Mouse (Mus musculus) heart, postnatal 0 days (tissue): ENCODE data around the gene 4931414P19Rik. TPM values are rescaled to one million over a fixed set of nuclear protein-coding genes. Genes with fewer than 3 reads are reported as not detected.
A peak's percentile ranks its signal among the peaks of the same experiment; 100 is the strongest.
"Not testable (repeated sequence)": the region's sequence is repeated elsewhere in the genome, so short reads cannot be mapped to it uniquely, and the experiment has no call there.

ENCODE experiments used
- ATAC-seq: fragments of 200-750 bp; cut with Nextera tagmentation; 2 replicates; pipeline ENCODE4 v1.8.0; 2017; ENCODE audit warnings: low read depth, moderate number of reproducible peaks, moderate library complexity; ENCODE audit not compliant: insufficient read depth
- DNase-seq: peaks from one replicate; pipeline ENCODE4 v3.0.0-alpha.2; 2016; ENCODE audit warnings: low spot score
- H3K27ac ChIP-seq: fragments of 300-500 bp; sonication (generic); 2 replicates; pipeline ENCODE4 v1.5.1; 2014; ENCODE audit warnings: low read depth, mild to moderate bottlenecking
- H3K27me3 ChIP-seq: fragments of 300-500 bp; sonication (generic); 2 replicates; pipeline ENCODE4 v1.6.1; 2014; ENCODE audit warnings: low read length, mixed read lengths; ENCODE audit not compliant: control insufficient read depth, insufficient read depth
- H3K36me3 ChIP-seq: fragments of 300-500 bp; sonication (generic); replicated peaks from 2 replicates; pipeline ENCODE4 v1.6.1; 2014; ENCODE audit warnings: low read length, mixed read lengths; ENCODE audit not compliant: control insufficient read depth, insufficient read depth
- H3K4me1 ChIP-seq: fragments of 300-500 bp; sonication (generic); 2 replicates; pipeline ENCODE4 v1.6.1; 2014; ENCODE audit warnings: antibody characterized with exemption; ENCODE audit not compliant: control insufficient read depth, insufficient read depth
- H3K4me2 ChIP-seq: fragments of 300-500 bp; sonication (generic); 2 replicates; pipeline ENCODE4 v1.6.1; 2014; ENCODE audit warnings: low read depth, mild to moderate bottlenecking, low read length, moderate library complexity
- H3K4me3 ChIP-seq: fragments of 300-500 bp; sonication (generic); 2 replicates; pipeline ENCODE4 v1.5.1; 2014; ENCODE audit warnings: low read depth, low read length
- H3K9ac ChIP-seq: fragments of 300-500 bp; sonication (generic); replicated peaks from 2 replicates; pipeline ENCODE4 v1.6.1; 2014; ENCODE audit warnings: low read depth, low read length, mixed read lengths
- H3K9me3 ChIP-seq: fragments of 300-500 bp; sonication (generic); replicated peaks from 2 replicates; pipeline ENCODE4 v1.6.1; 2016; ENCODE audit warnings: low read length; ENCODE audit not compliant: control insufficient read depth
- CTCF ChIP-seq: IDR thresholded peaks from 2 replicates; pipeline ENCODE4 v1.5.1; 2016; ENCODE audit warnings: antibody characterized with exemption, control low read depth, low read depth
- EP300 ChIP-seq: IDR thresholded peaks from 2 replicates; pipeline ENCODE4 v1.6.1; 2016; ENCODE audit warnings: antibody characterized with exemption, low read depth
- WGBS: fragments of 180-500 bp; shearing (Covaris S2); extraction: QIAGEN DNeasy Blood & Tissue Kit; methylation state at CpG from one replicate; pipeline ENCODE4 v1.1.7; 2014; 5-methylcytosine and 5-hydroxymethylcytosine counted together
- polyA plus RNA-seq: library from polyadenylated mRNA; unstranded; fragments of >200 nt; fragmentation: Nextera tagmentation; extraction: Ambion mirVana; gene quantifications from 2 replicates; pipeline ENCODE4 v1.2.1, GENCODE M21; 2015
- total RNA-seq: library from RNA; depleted of rRNA; stranded (reverse); fragments of >200 nt; gene quantifications from 2 replicates; pipeline ENCODE4 v1.2.3, GENCODE M21; 2014; ENCODE audit warnings: low replicate concordance

The 4931414P19Rik gene
- total and polyA plus RNA-seq, 2 experiments from 2014 or later = 4.0 to 12.4 TPM

DNA sequence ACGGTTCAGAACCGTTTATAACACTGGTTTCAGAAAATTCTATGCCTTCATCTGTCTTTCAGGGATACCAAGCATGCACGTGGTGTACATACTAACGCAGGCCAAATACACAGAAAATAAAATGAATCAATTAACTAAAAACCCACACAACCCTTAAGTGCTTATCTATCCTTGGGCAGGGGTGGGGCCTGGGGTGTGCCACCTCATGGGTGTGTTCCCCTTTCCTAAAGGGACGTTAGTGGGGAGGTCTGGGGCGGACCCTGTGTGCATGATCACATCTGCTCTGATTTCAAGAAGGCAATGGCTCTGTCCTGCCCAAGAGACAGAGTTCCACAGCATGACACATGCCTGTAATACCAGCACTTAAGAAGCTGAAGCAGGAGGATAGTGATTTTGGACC, 17.5 kb upstream of the 4931414P19Rik start:
- 79% methylated on average over 6 of the region's 6 CpGs for WGBS

DNA sequence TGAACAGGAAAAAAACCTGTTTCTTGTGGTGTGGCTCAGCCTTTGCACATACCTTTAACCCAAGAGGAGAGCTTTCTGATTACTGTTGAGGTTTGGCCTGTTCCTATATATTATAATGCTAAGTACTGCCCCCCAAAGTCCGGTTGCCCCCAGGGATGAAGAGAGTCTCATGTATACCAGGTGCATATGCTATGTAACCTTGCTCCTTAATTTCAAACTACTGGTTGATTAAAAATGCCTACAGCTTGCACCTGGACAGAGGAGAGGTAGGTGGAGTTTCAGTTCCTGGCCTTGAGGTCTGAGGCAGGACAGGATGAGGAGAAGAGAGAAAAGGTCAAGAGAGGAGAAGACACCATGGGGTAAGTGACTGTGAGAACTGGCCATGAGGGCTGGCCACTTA, 15.3 kb upstream of the 4931414P19Rik start, which contains the start of gene Psmb11:
Psmb11 (plus strand) TSS at position 301 of the 400 bp plus-strand sequence.
- Histone ChIP-seq H3K9ac (no peak within 1 kb of the TSS), H3K4me1 (peaks cover 4% of the 10 kb centered on the region; the same call in 1 of the 2 replicates), H3K27ac (no peak within 1 kb of the TSS), H3K9me3 (no peaks in the 10 kb centered on the region), H3K4me3 (no peak within 1 kb of the TSS), H3K36me3 (0 out of 2 replicates have a peak, but pooled peaks cover 4% of the 10 kb centered on the region), H3K27me3 (no peaks in the 10 kb centered on the region), H3K4me2 (no peak within 1 kb of the TSS)
- TF ChIP-seq EP300 (no peak), CTCF (no peak)
- 85% methylated on average over 1 of the region's 1 CpGs for WGBS
- ATAC-seq (no peak), DNase-seq (peak; percentile 1)

More for the DNA sequence above, 17.5 kb upstream of the 4931414P19Rik start:
- ATAC-seq (no peak), DNase-seq (peak; percentile 2)
- TF ChIP-seq CTCF (no peak), EP300 (no peak)
- H3K9ac ChIP-seq = no peak overlapping the region
- no peak overlapping the region for H3K4me3 ChIP-seq
- no peaks in the 10 kb centered on the region for H3K36me3 ChIP-seq
- no peaks in the 10 kb centered on the region for H3K4me1 ChIP-seq
- H3K27ac ChIP-seq = no peak overlapping the region
- H3K27me3 ChIP-seq = no peaks in the 10 kb centered on the region
- H3K9me3 ChIP-seq = no peaks in the 10 kb centered on the region
- H3K4me2 ChIP-seq = no peak overlapping the region

DNA sequence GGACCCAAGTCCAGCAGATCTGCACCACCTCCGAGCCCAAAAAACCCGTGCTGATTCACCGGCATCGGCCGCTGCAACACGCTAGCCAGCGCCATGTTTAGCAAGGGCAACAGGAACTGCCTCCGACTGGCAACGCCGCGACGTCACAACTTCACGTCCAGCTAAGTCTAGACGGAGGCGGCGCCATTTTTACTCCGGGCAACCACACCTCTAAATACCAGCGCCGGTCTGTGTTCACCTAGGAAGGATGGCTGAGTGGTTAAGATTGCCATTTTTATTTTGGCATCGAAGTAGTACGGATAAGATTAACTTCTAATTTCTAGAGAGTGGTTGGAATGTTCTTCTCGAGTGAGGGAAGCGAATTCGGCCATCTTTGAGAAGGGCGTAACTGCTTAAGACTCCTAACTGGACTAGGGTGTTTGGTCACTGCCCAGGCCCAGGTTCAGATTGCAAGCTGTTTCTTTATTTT, 12.1 kb upstream of the 4931414P19Rik start, which contains the start of gene Psmb5:
Psmb5 (minus strand) TSS at position 126 of the 469 bp plus-strand sequence.
- no peaks in the 10 kb centered on the region for H3K9me3 ChIP-seq
- ATAC-seq (peak; percentile 90), DNase-seq (peak; percentile 92)
- H3K9ac ChIP-seq = peak within 1 kb of the TSS; percentile 81
- H3K4me2 ChIP-seq = peak within 1 kb of the TSS; percentile 93
- under 1% methylated on average over 25 of the region's 25 CpGs for WGBS
- H3K36me3 ChIP-seq = peaks cover 22% of the 10 kb centered on the region
- H3K27ac ChIP-seq = peak within 1 kb of the TSS; percentile 74
- H3K4me3 ChIP-seq = peak within 1 kb of the TSS; percentile 75
- peaks cover 4% of the 10 kb centered on the region; the same call in 1 of the 2 replicates for H3K4me1 ChIP-seq
- TF ChIP-seq EP300 (0 out of 2 replicates have a peak, but pooled peaks have one; percentile 30), CTCF (no peak)
- H3K27me3 ChIP-seq = no peaks in the 10 kb centered on the region

DNA sequence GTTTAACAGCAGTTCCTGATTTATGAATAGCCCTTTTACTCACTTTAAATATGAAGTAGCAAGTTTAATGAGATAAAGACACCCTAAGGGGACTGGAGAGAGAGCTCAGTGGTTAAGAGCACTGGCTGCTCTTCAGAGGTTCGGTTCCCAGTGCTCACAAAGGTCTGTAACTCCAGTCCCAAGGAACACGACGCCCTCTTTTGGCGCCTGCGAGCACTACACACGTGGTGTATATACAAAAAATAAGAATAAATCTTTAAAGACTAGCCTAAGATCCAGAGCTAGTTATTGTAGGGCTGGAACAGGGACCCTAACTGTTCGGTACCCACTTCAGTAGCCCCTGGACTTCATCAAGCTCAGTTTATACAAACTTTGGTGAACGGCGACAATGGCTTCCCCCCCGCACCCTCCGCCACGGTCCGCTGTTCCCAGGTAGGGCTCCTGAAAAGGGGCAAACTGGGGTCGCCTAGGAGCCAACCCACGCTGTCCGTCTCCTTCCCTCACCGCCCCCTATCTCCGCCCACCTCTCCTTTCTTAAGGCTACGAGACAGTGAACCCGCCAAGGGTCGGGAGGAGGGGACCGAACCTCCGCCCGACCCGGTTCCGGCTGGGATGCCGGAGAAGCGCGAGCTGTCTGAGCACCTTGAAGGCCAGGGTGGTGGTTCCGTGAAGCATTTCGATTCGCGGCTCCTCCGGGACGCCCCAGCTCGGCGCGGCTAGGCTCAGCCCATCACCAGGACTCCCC, 11.5 kb upstream of the 4931414P19Rik start:
- Histone ChIP-seq H3K4me2 (peak overlapping the region; percentile 93), H3K9ac (peak overlapping the region; percentile 81), H3K27me3 (no peaks in the 10 kb centered on the region), H3K4me1 (peaks cover 4% of the 10 kb centered on the region; the same call in 1 of the 2 replicates), H3K9me3 (no peaks in the 10 kb centered on the region), H3K27ac (peak overlapping the region; percentile 74), H3K36me3 (peaks cover 27% of the 10 kb centered on the region), H3K4me3 (peak overlapping the region; percentile 75)
- no peak for TF ChIP-seq CTCF
- 0 out of 2 replicates have a peak, but pooled peaks have one; percentile 14 for TF ChIP-seq EP300
- DNase-seq = peak; percentile 3
- 2% methylated on average over 38 of the region's 38 CpGs for WGBS
- peak; percentile 28 for ATAC-seq

DNA sequence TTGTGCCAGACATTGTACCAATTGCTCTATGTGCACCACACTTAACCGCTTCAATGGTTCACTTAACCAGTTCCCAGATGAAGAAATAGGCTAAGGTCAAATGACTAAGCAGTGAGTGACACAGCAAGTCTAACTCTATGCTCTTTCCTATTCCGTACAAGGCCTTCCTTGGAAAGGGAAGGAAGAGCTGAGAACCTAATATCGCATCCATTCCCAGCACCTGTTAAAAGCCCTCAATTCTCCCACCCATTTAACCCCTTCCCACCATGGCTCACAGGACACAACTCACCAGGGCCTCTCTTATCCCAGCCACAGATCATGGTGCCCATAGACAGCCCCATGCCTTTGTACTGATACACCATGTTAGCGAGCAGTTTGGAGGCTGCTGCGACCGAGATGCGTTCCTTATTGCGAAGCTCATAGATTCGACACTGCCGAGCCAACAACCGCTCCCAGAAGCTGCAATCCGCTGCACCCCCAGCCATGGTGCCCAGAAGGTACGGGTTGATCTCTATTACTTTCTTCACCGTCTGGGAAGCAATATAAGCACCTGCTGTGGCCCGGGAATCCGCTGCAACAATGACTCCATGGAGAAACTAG, 10.5 kb upstream of the 4931414P19Rik start:
- Histone ChIP-seq H3K27me3 (no peaks in the 10 kb centered on the region), H3K4me2 (peak overlapping the region; percentile 93; the same call in 1 of the 2 replicates), H3K27ac (no peak overlapping the region), H3K9me3 (no peaks in the 10 kb centered on the region), H3K36me3 (peaks cover 33% of the 10 kb centered on the region), H3K4me3 (no peak overlapping the region), H3K9ac (no peak overlapping the region), H3K4me1 (peaks cover 4% of the 10 kb centered on the region; the same call in 1 of the 2 replicates)
- 91% methylated on average over 16 of the region's 16 CpGs for WGBS
- no peak for ATAC-seq
- DNase-seq = peak; percentile 1
- no peak for TF ChIP-seq EP300

DNA sequence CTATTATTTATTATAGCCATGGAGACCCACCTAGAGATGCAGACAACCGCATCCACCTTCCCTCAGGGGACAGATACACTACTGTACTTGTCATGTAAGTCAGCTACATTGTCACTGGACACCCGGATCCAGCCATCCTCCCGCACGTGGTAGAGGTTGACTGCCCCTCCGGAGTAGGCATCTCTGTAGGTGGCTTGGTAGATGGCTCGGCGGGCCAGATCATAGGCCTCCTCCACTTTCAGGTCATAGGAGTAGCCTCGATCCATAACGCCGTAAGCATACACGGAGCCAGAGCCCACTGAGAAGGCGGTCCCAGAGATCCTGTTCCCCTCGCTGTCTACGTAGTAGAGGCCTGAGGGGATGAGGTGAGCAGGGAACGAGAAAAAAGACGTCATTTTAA, 8.3 kb upstream of the 4931414P19Rik start:
- H3K4me2 ChIP-seq, H3K9ac ChIP-seq, DNase-seq, H3K27ac ChIP-seq, H3K27me3 ChIP-seq, H3K4me3 ChIP-seq, H3K9me3 ChIP-seq, ATAC-seq, H3K4me1 ChIP-seq: not testable (repeated sequence)
- 93% methylated on average over 15 of the region's 16 CpGs for WGBS
- H3K36me3 ChIP-seq = peaks cover 33% of the 10 kb centered on the region
